Mouse (Mus musculus) MEL (cell line): ENCODE data around the gene Cdk13. TPM values are rescaled to one million over a fixed set of nuclear protein-coding genes. Genes with fewer than 3 reads are reported as not detected.

Experiments used
- DNase-seq: peaks from one replicate; pipeline ENCODE4 v3.0.0; 2011; ENCODE audit warnings: low read depth, low spot score
- H3K27ac ChIP-seq: 2 replicates; pipeline ENCODE4 v1.5.1; 2012; ENCODE audit warnings: low read depth, mild to moderate bottlenecking, control low read depth, low read length, moderate library complexity; ENCODE audit not compliant: control insufficient read depth
- H3K27me3 ChIP-seq, 2 experiments: fragments of 150-350 bp in 1 of 2; sonication (generic) in 1 of 2; 2 replicates each; pipeline ENCODE4 v1.6.1; 2012; ENCODE audit warnings: low read length in 2 of 2, mild to moderate bottlenecking in 2 of 2, improper control_type of control experiment in 1 of 2, moderate library complexity in 1 of 2; ENCODE audit not compliant: insufficient read depth in 2 of 2, control insufficient read depth in 1 of 2
- H3K36me3 ChIP-seq, 2 experiments: 2 replicates each; pipeline ENCODE4 v1.6.1; 2012 to 2014; ENCODE audit warnings: low read length in 2 of 2, improper control_type of control experiment in 1 of 2, inconsistent platforms in 1 of 2, mild to moderate bottlenecking in 1 of 2; ENCODE audit not compliant: insufficient read depth in 2 of 2, control insufficient read depth in 1 of 2
- H3K4me1 ChIP-seq, 2 experiments: fragments of 150-350 bp in 1 of 2; sonication (generic) in 1 of 2; 2 replicates each; pipeline ENCODE4 v1.6.1; 2012; ENCODE audit warnings: low read length in 2 of 2, improper control_type of control experiment in 1 of 2, mild to moderate bottlenecking in 1 of 2; ENCODE audit not compliant: insufficient read depth in 2 of 2, control insufficient read depth in 1 of 2
- H3K4me3 ChIP-seq, 2 experiments: fragments of 150-350 bp in 1 of 2; sonication (generic) in 1 of 2; 2 replicates each; pipeline ENCODE4 v1.5.1; 2012; ENCODE audit warnings: low read depth in 2 of 2, low read length in 2 of 2, mild to moderate bottlenecking in 2 of 2, moderate library complexity in 2 of 2, control low read depth in 1 of 2, improper control_type of control experiment in 1 of 2; ENCODE audit not compliant: control insufficient read depth in 1 of 2, insufficient read depth in 1 of 2
- H3K79me2 ChIP-seq: 2 replicates; pipeline ENCODE4 v1.6.1; 2012; ENCODE audit warnings: mild to moderate bottlenecking, low read length, moderate library complexity; ENCODE audit not compliant: control insufficient read depth, poor library complexity, insufficient read depth
- H3K9ac ChIP-seq: 2 replicates; pipeline ENCODE4 v1.6.1; 2012; ENCODE audit warnings: low read depth, mild to moderate bottlenecking, control low read depth, low read length, moderate library complexity; ENCODE audit not compliant: control insufficient read depth, poor library complexity, severe bottlenecking
- H3K9me3 ChIP-seq: fragments of 150-350 bp; sonication (generic); replicated peaks from 2 replicates; pipeline ENCODE4 v1.6.1; 2012; ENCODE audit warnings: mild to moderate bottlenecking, low read length, improper control_type of control experiment, moderate library complexity; ENCODE audit not compliant: insufficient read depth
- CHD1 ChIP-seq: IDR thresholded peaks from 2 replicates; pipeline ENCODE4 v1.6.1; 2012; ENCODE audit warnings: low read depth, mild to moderate bottlenecking, inconsistent platforms, low read length, improper control_type of control experiment
- ELF1 ChIP-seq: IDR thresholded peaks from 2 replicates; pipeline ENCODE4 v1.6.1; 2014; ENCODE audit warnings: low read depth, mild to moderate bottlenecking, inconsistent platforms, low read length, improper control_type of control experiment, moderate library complexity
- EP300 ChIP-seq, 2 experiments: IDR thresholded peaks; 2 replicates each; pipeline ENCODE4 v1.6.1; 2011; ENCODE audit warnings: improper control_type of control experiment in 2 of 2, low read length in 2 of 2, low read depth in 1 of 2, mild to moderate bottlenecking in 1 of 2
- GABPA ChIP-seq: IDR thresholded peaks from 2 replicates; pipeline ENCODE4 v1.6.1; 2012; ENCODE audit warnings: low read depth, mild to moderate bottlenecking, inconsistent platforms, low read length, improper control_type of control experiment, moderate library complexity
- GATA1 ChIP-seq: IDR thresholded peaks from 2 replicates; pipeline ENCODE4 v1.6.1; 2011; ENCODE audit warnings: low read depth, low read length, improper control_type of control experiment
- JUND ChIP-seq: IDR thresholded peaks from 2 replicates; pipeline ENCODE4 v1.6.1; 2011; ENCODE audit warnings: low read depth, mild to moderate bottlenecking, improper control_type of control experiment, low read length
- KAT2A ChIP-seq: conservative IDR thresholded peaks from 2 replicates; pipeline ENCODE4 v1.6.1; 2012; ENCODE audit warnings: low read depth, low read length, improper control_type of control experiment, inconsistent platforms
- MAFK ChIP-seq: IDR thresholded peaks from 2 replicates; pipeline ENCODE4 v1.6.1; 2011; ENCODE audit warnings: low read depth, mild to moderate bottlenecking, low read length, improper control_type of control experiment, borderline replicate concordance
- MAX ChIP-seq: IDR thresholded peaks from 2 replicates; pipeline ENCODE4 v1.6.1; 2011; ENCODE audit warnings: low read length, improper control_type of control experiment
- MAZ ChIP-seq: IDR thresholded peaks from 2 replicates; pipeline ENCODE4 v1.6.1; 2012; ENCODE audit warnings: low read depth, mild to moderate bottlenecking, inconsistent platforms, low read length, improper control_type of control experiment
- MEF2A ChIP-seq: IDR thresholded peaks from 2 replicates; pipeline ENCODE4 v1.6.1; 2014; ENCODE audit warnings: low read depth, mild to moderate bottlenecking, inconsistent platforms, low read length, improper control_type of control experiment; ENCODE audit not compliant: poor library complexity, insufficient replicate concordance, severe bottlenecking; ENCODE audit errors: extremely low read depth
- MXI1 ChIP-seq: IDR thresholded peaks from 2 replicates; pipeline ENCODE4 v1.6.1; 2011; ENCODE audit warnings: mild to moderate bottlenecking, low read depth, low read length, improper control_type of control experiment
- MYC ChIP-seq: IDR thresholded peaks from 2 replicates; pipeline ENCODE4 v1.6.1; 2011; ENCODE audit warnings: low read depth, mild to moderate bottlenecking, low read length, improper control_type of control experiment, moderate library complexity
- NELFE ChIP-seq: IDR thresholded peaks from 2 replicates; pipeline ENCODE4 v1.6.1; 2011; ENCODE audit warnings: low read depth, low read length, improper control_type of control experiment
- POLR2A ChIP-seq, 2 experiments: IDR thresholded peaks; 2 replicates each; pipeline ENCODE4 v1.6.1; 2011 to 2012; ENCODE audit warnings: low read length in 2 of 2, mild to moderate bottlenecking in 2 of 2, control low read depth in 1 of 2, improper control_type of control experiment in 1 of 2, low read depth in 1 of 2, moderate library complexity in 1 of 2; ENCODE audit not compliant: control insufficient read depth in 1 of 2, insufficient read depth in 1 of 2, poor library complexity in 1 of 2
- POLR2AphosphoS2 ChIP-seq: IDR thresholded peaks from 2 replicates; pipeline ENCODE4 v1.6.1; 2011; ENCODE audit warnings: low read length, improper control_type of control experiment
- TAL1 ChIP-seq: IDR thresholded peaks from 2 replicates; pipeline ENCODE4 v1.6.1; 2012; ENCODE audit warnings: mild to moderate bottlenecking, inconsistent platforms, low read length, moderate library complexity, mixed read lengths
- TBP ChIP-seq: IDR thresholded peaks from 2 replicates; pipeline ENCODE4 v1.8.0; 2011; ENCODE audit warnings: low read depth, low read length, improper control_type of control experiment
- TCF12 ChIP-seq: IDR thresholded peaks from 2 replicates; pipeline ENCODE4 v1.6.1; 2014; ENCODE audit warnings: low read depth, mild to moderate bottlenecking, inconsistent platforms, low read length, improper control_type of control experiment, moderate library complexity
- UBTF ChIP-seq: IDR thresholded peaks from 2 replicates; pipeline ENCODE4 v1.6.1; 2012; ENCODE audit warnings: low read depth, mild to moderate bottlenecking, inconsistent platforms, low read length, improper control_type of control experiment, moderate library complexity, borderline replicate concordance; ENCODE audit not compliant: insufficient read depth
- USF2 ChIP-seq, 2 experiments: IDR thresholded peaks; 2 replicates each; pipeline ENCODE4 v1.6.1; 2011 to 2012; ENCODE audit warnings: improper control_type of control experiment in 2 of 2, low read length in 2 of 2, borderline replicate concordance in 1 of 2, inconsistent platforms in 1 of 2, low read depth in 1 of 2, mild to moderate bottlenecking in 1 of 2; ENCODE audit not compliant: insufficient read depth in 1 of 2
- ZKSCAN1 ChIP-seq: IDR thresholded peaks from 2 replicates; pipeline ENCODE4 v1.6.1; 2012; ENCODE audit warnings: low read depth, mild to moderate bottlenecking, inconsistent platforms, low read length, improper control_type of control experiment, moderate library complexity
- ZMIZ1 ChIP-seq: IDR thresholded peaks from 2 replicates; pipeline ENCODE4 v1.6.1; 2012; ENCODE audit warnings: low read depth, mild to moderate bottlenecking, inconsistent platforms, low read length, improper control_type of control experiment, moderate library complexity
- polyA plus RNA-seq, 2 experiments: library from polyadenylated mRNA; stranded (reverse) in 1 of 2; unstranded in 1 of 2; fragments of >175 nt in 1 of 2; fragments of >200 nt in 1 of 2; gene quantifications; 2 replicates each; pipeline versions ENCODE4 v1.2.1 to v1.2.4; 2012; ENCODE audit warnings: low replicate concordance in 2 of 2, low read depth in 1 of 2; ENCODE audit not compliant: insufficient read length in 2 of 2, insufficient read depth in 1 of 2, missing spikeins in 1 of 2
- total RNA-seq: library from RNA; depleted of rRNA; stranded (reverse); fragments of 300-350 nt; gene quantifications from 2 replicates; pipeline ENCODE4 v1.2.3, GENCODE M21; 2012

Gene Cdk13
- total and polyA plus RNA-seq, 3 experiments = 28.7 to 43.7 TPM; not detected in 1

DNA sequence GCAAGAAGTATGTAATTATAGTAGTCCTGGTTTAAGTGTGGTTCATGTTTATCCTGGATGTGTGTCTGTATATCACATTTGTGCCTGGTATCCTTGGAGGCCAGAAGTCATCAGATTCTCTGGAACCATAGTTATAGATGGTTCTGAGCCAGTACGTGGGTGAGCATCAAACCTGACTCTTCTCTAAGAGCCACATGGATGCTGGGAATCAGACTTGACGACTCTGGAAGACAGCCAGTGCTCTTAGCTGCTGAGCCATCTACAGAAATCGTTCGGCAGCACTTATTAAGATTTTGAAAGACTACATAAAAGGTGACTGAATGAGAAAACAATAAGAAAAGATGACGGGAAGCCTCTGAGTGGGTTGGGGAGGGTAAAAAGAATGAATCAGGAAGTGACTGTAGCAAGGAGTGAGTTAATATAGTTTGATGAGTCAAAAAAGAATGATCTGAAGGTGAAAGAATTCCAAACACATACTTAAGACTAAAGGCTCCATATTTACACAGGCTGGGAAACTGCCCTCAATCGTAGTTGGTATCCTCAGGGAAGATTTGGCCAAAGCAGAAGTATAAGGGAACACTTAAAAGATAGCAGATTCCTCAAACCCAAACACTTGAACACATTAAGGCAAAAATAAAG lies 99.6 kb downstream of the Cdk13 start:
- Histone ChIP-seq H3K4me1 (peaks cover 8 to 15% of the 10 kb centered on the region in 2 experiments), H3K4me3 (no peak overlapping the region), H3K79me2 (peaks cover 18% of the 10 kb centered on the region), H3K36me3 (peaks cover 0 to 21% of the 10 kb centered on the region in 2 experiments; a peak in 3 of 4 replicates), H3K27ac (no peak overlapping the region), H3K27me3 (no peaks in the 10 kb centered on the region), H3K9ac (no peak overlapping the region), H3K9me3 (no peaks in the 10 kb centered on the region)
- no peak for DNase-seq
- TF ChIP-seq TCF12 (no peak), GATA1 (no peak), TAL1 (no peak), CHD1 (no peak), GABPA (no peak), MEF2A (no peak), KAT2A (no peak), NELFE (no peak), MYC (no peak)

DNA sequence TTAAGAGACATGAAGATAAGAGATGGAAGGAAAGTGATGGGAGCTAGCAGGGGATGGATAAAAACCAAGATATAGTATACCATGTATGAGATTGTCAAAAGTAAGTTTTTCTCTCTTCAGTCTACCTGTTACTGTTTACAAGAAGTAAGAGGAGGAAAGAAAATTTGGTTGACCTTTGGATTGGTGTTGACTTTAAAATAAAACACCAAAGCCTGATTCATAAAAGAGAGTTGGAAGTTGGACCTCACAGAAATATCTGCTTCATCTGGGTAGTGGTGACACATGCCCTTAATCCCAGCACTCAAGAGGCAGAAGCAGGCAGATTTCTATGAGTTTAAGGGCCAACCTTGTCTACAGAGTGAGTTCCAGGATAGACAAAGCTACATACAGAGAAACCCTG lies 102.6 kb downstream of the Cdk13 start:
- Histone ChIP-seq H3K9ac (no peak overlapping the region), H3K79me2 (peaks cover 31% of the 10 kb centered on the region), H3K36me3 (peaks cover 0 to 39% of the 10 kb centered on the region in 2 experiments; a peak in 3 of 4 replicates), H3K4me1 (peaks cover 10 to 22% of the 10 kb centered on the region in 2 experiments), H3K9me3 (no peaks in the 10 kb centered on the region), H3K27ac (no peak overlapping the region), H3K4me3 (no peak overlapping the region), H3K27me3 (no peaks in the 10 kb centered on the region)
- DNase-seq = no peak
- TF ChIP-seq NELFE (no peak), MXI1 (no peak), CHD1 (no peak), EP300 (IDR thresholded peaks at IDR 0.05; ENCODE audit: low read depth in 1 of 2, low read length in 2 of 2) (no peak), MAX (no peak), JUND (no peak), GABPA (no peak), ELF1 (no peak), ZKSCAN1 (no peak), USF2 (IDR thresholded peaks at IDR 0.05; ENCODE audit: borderline replicate concordance in 1 of 2, insufficient read depth in 1 of 2, low read depth in 1 of 2, low read length in 2 of 2) (no peak), TBP (no peak), ZMIZ1 (no peak), POLR2A (IDR thresholded peaks at IDR 0.05; ENCODE audit: control insufficient read depth in 1 of 2, insufficient read depth in 1 of 2, low read depth in 1 of 2, low read length in 2 of 2, poor library complexity in 1 of 2) (no peak), POLR2AphosphoS2 (no peak), MAFK (no peak), MAZ (no peak), UBTF (no peak)
